Mouse (Mus musculus) adrenal gland, postnatal 10 days (tissue): Measurements from ENCODE around the gene Vmn1r77. TPM values are rescaled to one million over a fixed set of nuclear protein-coding genes. Genes with fewer than 3 reads are reported as not detected.
"Not testable (repeated sequence)": the region's sequence is repeated elsewhere in the genome, so short reads cannot be mapped to it uniquely, and the experiment has no call there.

Source experiments
- DNase-seq: peaks from one replicate; pipeline ENCODE4 v3.0.0; 2021; ENCODE audit warnings: mixed read lengths
- long read RNA-seq, 2 experiments: library from polyadenylated mRNA; stranded (forward); transcript quantifications; one replicate each; pipeline ENCODE4 v2.0.0; 2021
- total RNA-seq, 2 experiments: library from RNA; stranded (reverse); gene quantifications; 2 replicates each; pipeline ENCODE4 v1.2.3; 2021

Gene Vmn1r77
- not detected for total RNA-seq
- long read RNA-seq, experiment 1: 0 reads
- long read RNA-seq, experiment 2: 0 reads

DNA sequence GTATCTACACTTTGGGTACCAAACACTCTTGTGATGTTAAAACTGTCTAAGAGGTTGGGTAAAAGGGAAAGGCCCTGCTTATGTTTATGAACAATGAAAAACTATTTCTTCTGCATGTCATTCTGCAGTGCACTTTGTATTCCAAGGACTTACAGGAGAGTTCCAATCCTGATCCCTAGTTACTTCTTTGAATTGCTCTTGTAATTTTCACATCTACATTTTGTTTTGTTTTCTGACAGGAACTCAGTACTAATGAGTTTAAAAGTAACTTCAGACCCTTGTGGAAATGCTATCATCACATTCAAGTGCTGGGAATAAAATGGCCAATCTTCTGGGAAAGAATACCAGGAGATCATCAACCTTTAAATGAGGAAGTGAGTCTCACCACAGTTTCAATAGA lies at the start of gene Vmn1r77:
Gene Vmn1r77, plus strand, starts transcription at position 301 of the 400 bp plus-strand sequence.
- DNase-seq: not testable (repeated sequence)

DNA sequence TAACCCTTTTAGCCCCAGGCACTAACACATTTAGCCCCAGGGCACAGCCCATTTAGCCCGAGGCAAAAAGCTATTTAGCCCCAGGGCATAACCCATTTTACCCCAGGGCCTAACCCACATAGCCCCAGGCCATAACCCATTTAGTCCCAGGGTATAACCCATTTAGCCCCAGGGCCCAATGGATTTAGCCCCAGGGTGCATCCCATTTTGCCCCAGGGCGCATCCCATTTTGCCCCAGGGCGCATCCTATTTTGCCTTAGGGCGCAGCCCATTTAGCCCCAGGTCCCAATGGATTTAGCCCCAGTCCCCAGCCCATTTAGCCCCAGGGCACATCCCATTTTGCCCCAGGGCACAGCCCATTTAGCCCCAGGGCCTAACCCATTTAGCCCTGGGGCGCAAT lies 25.1 kb upstream of the Vmn1r77 start:
- not testable (repeated sequence) for DNase-seq

DNA sequence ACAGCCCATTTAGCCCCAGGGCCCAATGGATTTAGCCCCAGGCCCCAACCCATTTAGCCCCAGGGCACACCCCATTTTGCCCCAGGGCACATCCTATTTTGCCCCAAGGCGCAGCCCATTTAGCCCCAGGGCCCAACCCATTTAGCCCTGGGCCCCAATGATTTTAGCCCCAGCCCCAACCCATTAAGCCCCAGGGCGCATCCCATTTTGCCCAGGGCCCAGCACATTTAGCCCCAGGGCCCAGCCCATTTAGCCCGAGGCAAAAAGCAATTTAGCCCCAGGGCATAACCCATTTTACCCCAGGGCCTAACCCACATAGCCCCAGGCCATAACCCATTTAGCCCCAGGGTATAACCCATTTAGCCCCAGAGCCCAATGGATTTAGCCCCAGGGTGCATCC lies 24.2 kb upstream of the Vmn1r77 start:
- not testable (repeated sequence) for DNase-seq

DNA sequence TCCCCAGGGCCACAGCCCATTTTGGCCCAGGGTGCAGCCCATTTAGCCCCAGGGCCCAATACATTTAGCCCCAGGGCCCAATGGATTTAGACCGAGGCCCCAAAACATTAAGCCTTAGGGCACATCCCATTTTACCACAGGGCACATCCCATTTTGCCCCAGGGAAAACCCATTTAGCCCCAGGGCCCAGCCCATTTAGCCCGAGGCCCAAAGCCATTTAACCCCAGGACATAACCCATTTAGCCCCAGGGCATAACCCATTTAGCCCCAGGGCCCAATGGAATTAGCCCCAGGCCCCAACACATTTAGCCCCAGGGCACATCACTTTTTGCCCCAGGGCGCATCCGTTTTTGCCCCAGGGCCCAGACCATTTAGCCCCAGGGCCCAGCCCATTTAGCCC lies 23.4 kb upstream of the Vmn1r77 start:
- DNase-seq: no peak

DNA sequence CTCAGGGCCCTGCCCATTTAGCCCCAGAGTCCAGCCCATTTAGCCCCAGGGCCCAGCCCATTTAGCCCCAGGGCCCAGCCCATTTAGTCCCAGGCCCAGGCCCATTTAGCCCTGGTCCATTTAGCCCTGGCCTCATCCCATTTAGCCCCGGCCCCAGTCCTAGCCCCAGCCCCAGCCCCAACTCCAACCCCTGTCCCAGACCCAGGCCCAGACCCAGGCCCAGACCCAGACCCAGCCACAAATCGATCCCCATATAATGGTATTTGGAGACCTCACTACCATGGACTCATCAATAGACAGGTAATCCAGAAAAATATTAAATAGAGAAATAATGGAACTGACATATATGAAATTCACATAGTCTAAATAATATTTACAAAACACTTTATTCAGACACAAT lies 18.7 kb upstream of the Vmn1r77 start:
- DNase-seq: not testable (repeated sequence)

DNA sequence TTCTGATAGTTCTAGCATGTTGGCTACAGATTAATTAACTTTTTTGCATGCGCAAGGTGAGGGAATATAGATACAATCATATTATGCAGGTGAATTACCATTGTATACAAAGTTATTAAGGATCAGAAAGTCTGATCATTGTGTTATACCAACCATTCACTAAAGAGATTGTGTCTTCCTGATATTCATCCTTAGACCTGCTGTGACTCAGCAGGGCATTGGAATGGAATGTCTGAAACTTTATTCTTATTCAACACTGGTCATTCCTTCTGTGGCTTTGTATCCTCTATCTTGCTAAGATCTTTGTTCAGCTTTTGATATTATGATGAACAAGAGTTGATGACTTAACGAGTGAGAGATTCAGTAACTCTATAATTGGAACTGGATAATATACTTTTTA lies 4.1 kb downstream of the Vmn1r77 start:
- DNase-seq: no peak

Other genes with a start within 250 kb of the Vmn1r77 start
- gene Vmn1r74, start 202.8 kb upstream of the Vmn1r77 start, total RNA-seq: not detected
- not detected for gene Vmn1r75, start 162.1 kb upstream of the Vmn1r77 start, total RNA-seq
- not detected for gene Vmn1r76, start 98.5 kb upstream of the Vmn1r77 start, total RNA-seq
- not detected for gene Vmn1r78, start 113.5 kb downstream of the Vmn1r77 start, total RNA-seq
- under 1 TPM; 0.06 to 0.30 TPM for gene Vmn1r79, start 134.5 kb downstream of the Vmn1r77 start, total RNA-seq
- gene Vmn1r80, start 152.5 kb downstream of the Vmn1r77 start, total RNA-seq: not detected
- gene Vmn1r81, start 231.5 kb downstream of the Vmn1r77 start, total RNA-seq: not detected